Mouse (Mus musculus) cortical plate, adult 2 months (tissue): Measurements from ENCODE around the gene Nomo1. TPM values are rescaled to one million over a fixed set of nuclear protein-coding genes. Genes with fewer than 3 reads are reported as not detected.

Source experiments
- H3K27ac ChIP-seq: fragments of 200-500 bp; 2 replicates; pipeline ENCODE4 v1.5.1; 2012; ENCODE audit warnings: low read length, control low read depth, inconsistent platforms; ENCODE audit not compliant: insufficient read depth
- H3K4me1 ChIP-seq: fragments of 200-500 bp; 2 replicates; pipeline ENCODE4 v1.6.1; 2011; ENCODE audit warnings: low read length; ENCODE audit not compliant: control insufficient read depth, insufficient read depth
- H3K4me3 ChIP-seq: fragments of 200-500 bp; 2 replicates; pipeline ENCODE4 v1.5.1; 2011; ENCODE audit warnings: mild to moderate bottlenecking, low read length, control low read depth; ENCODE audit not compliant: insufficient read depth
- CTCF ChIP-seq: fragments of 200-500 bp; IDR thresholded peaks from 2 replicates; pipeline ENCODE4 v1.5.1; 2011; ENCODE audit warnings: mild to moderate bottlenecking, control low read depth, low read length; ENCODE audit not compliant: insufficient read depth; ENCODE audit errors: extremely low read depth
- POLR2A ChIP-seq: fragments of 200-500 bp; IDR thresholded peaks from 2 replicates; pipeline ENCODE4 v1.6.1; 2011; ENCODE audit warnings: mild to moderate bottlenecking, low read length, control low read depth; ENCODE audit not compliant: insufficient read depth; ENCODE audit errors: extremely low read depth
- polyA plus RNA-seq: library from polyadenylated mRNA; depleted of rRNA; stranded (reverse); fragments of >200 nt; gene quantifications from 2 replicates; pipeline ENCODE4 v1.2.3, GENCODE M21; 2012

The Nomo1 gene
- polyA plus RNA-seq, 1 experiment, result 70.3 TPM

GRCm38 (mm10) chr7:46045882-46046281 lies 12.4 kb downstream of the Nomo1 start:
- TF ChIP-seq CTCF (no peak), POLR2A (no peak)
- H3K27ac ChIP-seq, result no peak overlapping the region
- H3K4me1 ChIP-seq, result no peaks in the 10 kb centered on the region
- H3K4me3 ChIP-seq, result no peak overlapping the region

DNA sequence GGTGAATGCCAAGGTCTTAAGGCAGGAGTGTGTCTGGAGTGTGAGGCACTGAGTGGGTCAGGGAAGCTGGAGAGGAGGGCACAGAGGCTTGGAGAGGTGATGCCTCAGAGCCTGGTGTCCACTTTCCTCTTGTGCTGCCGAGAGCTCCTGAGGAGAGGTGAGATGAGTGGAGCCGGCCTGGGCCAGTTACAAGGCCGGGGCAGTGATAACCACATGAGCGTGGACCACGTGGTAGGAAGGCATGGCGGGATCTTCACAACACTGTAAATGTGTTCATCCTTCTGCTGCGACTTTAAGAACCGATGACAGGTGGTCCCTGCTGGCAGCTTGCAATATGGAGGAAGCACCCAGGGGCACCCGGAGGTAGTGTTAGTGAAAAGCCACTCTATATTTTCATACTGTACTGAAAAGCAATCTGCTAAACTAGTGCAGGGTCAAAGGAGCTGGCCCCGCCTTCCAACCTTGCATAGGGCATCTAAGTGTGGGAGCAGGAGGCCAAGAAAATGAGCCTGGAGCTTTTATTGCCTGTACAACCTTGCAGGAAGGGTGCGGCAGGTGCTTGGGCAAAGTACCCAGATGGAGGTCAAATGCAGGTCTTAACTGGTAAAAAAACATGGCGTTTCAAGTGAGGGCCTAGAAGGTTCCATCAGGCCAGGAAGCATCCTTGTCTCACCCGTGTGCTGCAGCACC lies 14.5 kb downstream of the Nomo1 start:
- no peak overlapping the region for H3K27ac ChIP-seq
- no peak overlapping the region for H3K4me3 ChIP-seq
- TF ChIP-seq POLR2A (no peak), CTCF (no peak)
- H3K4me1 ChIP-seq, result no peaks in the 10 kb centered on the region

- TF ChIP-seq POLR2A (no peak), CTCF (no peak)
- no peak overlapping the region for H3K27ac ChIP-seq
- H3K4me1 ChIP-seq, result no peaks in the 10 kb centered on the region
- H3K4me3 ChIP-seq, result no peak overlapping the region
Observed at GRCm38 (mm10) chr7:46049981-46050380, 16.5 kb downstream of the Nomo1 start.

DNA sequence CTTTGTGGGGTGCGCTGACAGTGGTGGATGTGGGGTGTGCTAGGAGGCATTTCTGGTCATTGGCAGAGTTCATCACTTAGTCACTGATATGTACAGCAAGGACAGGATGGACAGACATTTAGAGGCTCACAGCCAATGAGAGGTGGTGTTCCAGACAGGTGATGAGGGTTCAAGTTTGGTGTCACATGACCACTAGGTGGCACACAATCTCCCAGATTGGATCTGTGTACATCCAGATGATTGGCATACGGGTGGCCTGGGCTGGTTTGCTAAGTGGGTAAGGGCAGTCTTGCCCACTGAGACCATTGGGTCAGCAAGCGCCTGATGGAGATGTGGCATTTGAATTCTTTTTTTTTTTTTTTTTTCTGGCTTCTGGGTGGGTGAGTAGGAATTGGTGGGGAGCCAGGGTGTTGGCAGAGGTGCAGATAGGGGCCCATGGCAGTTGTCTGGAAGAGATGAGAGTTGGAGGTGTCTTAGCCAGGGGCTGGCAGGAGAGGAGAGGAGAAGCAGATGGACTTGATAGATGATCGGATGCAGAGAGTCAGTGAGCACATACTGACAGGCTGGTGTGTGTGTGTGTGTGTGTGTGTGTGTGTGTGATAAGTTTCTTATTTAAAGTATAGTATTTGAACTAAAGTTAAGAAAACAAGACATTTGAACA lies 18.8 kb downstream of the Nomo1 start:
- no peaks in the 10 kb centered on the region for H3K4me1 ChIP-seq
- TF ChIP-seq POLR2A (no peak), CTCF (peak; percentile 37; the same call in 1 of the 2 replicates)
- H3K4me3 ChIP-seq, result no peak overlapping the region
- H3K27ac ChIP-seq, result no peak overlapping the region

DNA sequence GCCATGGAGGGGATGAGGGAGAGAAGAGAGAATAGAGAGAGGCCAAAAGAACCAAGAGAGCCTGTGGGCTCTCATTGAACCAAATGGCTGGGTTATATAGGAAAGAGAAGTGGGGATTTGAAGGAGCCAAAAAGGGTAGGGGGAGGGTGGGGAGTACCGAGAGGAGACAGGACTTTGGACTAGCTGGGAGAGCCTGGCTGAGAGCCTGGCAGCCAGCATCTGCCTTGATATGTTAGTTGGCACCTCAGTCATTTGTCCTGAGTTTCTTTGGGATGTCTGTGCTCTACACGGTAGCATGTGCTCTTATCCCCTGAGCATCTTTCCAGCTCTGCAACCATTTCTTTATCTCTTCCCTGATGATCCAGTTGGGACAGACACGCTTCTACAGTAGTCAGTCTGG lies 20.1 kb downstream of the Nomo1 start:
- no peak for TF ChIP-seq CTCF
- TF ChIP-seq POLR2A, result no peak
- no peak overlapping the region for H3K27ac ChIP-seq
- no peaks in the 10 kb centered on the region for H3K4me1 ChIP-seq
- H3K4me3 ChIP-seq, result no peak overlapping the region

GRCm38 (mm10) chr7:46058882-46059281 lies 25.4 kb downstream of the Nomo1 start:
- Histone ChIP-seq H3K4me1 (no peaks in the 10 kb centered on the region), H3K4me3 (no peak overlapping the region), H3K27ac (no peak overlapping the region)
- TF ChIP-seq CTCF (no peak), POLR2A (no peak)

GRCm38 (mm10) chr7:46060688-46061087 lies 27.2 kb downstream of the Nomo1 start:
- Histone ChIP-seq H3K4me1 (no peaks in the 10 kb centered on the region), H3K4me3 (no peak overlapping the region), H3K27ac (no peak overlapping the region)
- TF ChIP-seq CTCF (no peak), POLR2A (no peak)

DNA sequence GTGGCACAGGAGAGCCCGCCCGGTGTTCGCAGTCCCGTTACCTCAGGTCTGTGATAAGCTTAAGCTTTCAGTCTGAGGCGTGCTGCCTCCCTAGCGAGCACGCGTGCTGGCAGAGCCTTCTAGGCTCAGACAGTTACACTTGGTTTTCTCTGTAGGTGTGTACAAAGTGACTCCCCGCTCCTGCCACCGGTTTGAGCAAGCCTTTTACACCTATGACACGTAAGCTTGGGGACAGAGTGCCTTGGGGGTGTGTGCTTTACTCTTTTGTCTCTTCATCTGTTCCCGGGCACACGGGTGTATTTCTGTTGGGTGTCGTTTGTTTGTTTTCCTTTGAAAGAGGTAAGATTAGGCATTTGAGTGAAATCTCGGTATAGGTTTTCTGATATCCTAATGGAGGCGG lies 28.1 kb downstream of the Nomo1 start:
- no peaks in the 10 kb centered on the region for H3K4me1 ChIP-seq
- H3K27ac ChIP-seq, result no peak overlapping the region
- no peak overlapping the region for H3K4me3 ChIP-seq
- TF ChIP-seq CTCF (no peak), POLR2A (no peak)

DNA sequence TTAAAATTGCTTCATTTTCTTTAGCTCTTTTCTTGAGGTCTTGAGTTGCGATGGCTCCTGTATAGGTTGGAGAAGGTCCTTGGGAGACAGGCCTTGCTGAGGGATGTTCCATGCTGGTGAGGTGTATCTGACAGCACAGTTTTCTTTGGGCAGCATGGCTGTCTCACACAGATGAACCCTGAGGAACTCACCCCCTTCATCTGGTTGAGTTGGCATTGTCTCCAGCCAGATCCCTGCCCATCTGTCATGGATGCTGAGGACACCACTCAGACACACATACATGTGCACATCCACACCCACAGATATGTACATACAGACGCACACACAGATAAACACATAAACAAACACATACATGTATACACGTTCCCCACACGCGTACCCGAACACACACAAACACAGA lies 29.8 kb downstream of the Nomo1 start:
- Histone ChIP-seq H3K4me3 (no peak overlapping the region), H3K27ac (no peak overlapping the region), H3K4me1 (no peaks in the 10 kb centered on the region)
- TF ChIP-seq POLR2A, result no peak
- TF ChIP-seq CTCF, result no peak

GRCm38 (mm10) chr7:46068831-46069230 lies 35.3 kb downstream of the Nomo1 start:
- TF ChIP-seq CTCF (no peak), POLR2A (no peak)
- Histone ChIP-seq H3K4me3 (no peak overlapping the region), H3K4me1 (no peaks in the 10 kb centered on the region), H3K27ac (no peak overlapping the region)

GRCm38 (mm10) chr7:46076844-46077243 lies 43.3 kb downstream of the Nomo1 start:
- TF ChIP-seq CTCF (no peak), POLR2A (no peak)
- Histone ChIP-seq H3K4me1 (no peaks in the 10 kb centered on the region), H3K27ac (no peak overlapping the region), H3K4me3 (no peak overlapping the region)
